Mouse (Mus musculus) embryonic facial prominence, embryonic 11.5 days (tissue): ENCODE measurements around the gene Hccs. TPM values are rescaled to one million over a fixed set of nuclear protein-coding genes. Genes with fewer than 3 reads are reported as not detected.

Experiments used
- ATAC-seq: fragments of 200-750 bp; cut with Nextera tagmentation; replicated peaks from 2 replicates; pipeline ENCODE4 v1.8.0; 2017; ENCODE audit warnings: low read depth; ENCODE audit not compliant: insufficient number of reproducible peaks, low FRiP score, low TSS enrichment
- DNase-seq: peaks from one replicate; pipeline ENCODE4 v3.0.0-alpha.2; 2015; ENCODE audit warnings: low spot score
- H3K27ac ChIP-seq: fragments of 300-500 bp; sonication (generic); replicated peaks from 2 replicates; pipeline ENCODE4 v1.5.1; 2014; ENCODE audit warnings: mild to moderate bottlenecking, low read depth, low read length, control low read depth
- H3K27me3 ChIP-seq: fragments of 300-500 bp; sonication (generic); 2 replicates; pipeline ENCODE4 v1.6.1; 2014; ENCODE audit warnings: mild to moderate bottlenecking, low read length, moderate library complexity, mixed read lengths; ENCODE audit not compliant: control insufficient read depth, insufficient read depth
- H3K36me3 ChIP-seq: fragments of 300-500 bp; sonication (generic); replicated peaks from 2 replicates; pipeline ENCODE4 v1.6.1; 2014; ENCODE audit warnings: low read depth, mild to moderate bottlenecking, low read length, moderate library complexity, mixed read lengths; ENCODE audit not compliant: control insufficient read depth, insufficient read depth
- H3K4me1 ChIP-seq: fragments of 300-500 bp; sonication (generic); 2 replicates; pipeline ENCODE4 v1.6.1; 2014; ENCODE audit warnings: low read length, mixed read lengths; ENCODE audit not compliant: control insufficient read depth, insufficient read depth
- H3K4me2 ChIP-seq: fragments of 300-500 bp; sonication (generic); 2 replicates; pipeline ENCODE4 v1.6.1; 2014; ENCODE audit warnings: low read depth, mild to moderate bottlenecking, control low read depth, low read length, moderate library complexity
- H3K4me3 ChIP-seq: fragments of 300-500 bp; sonication (generic); 2 replicates; pipeline ENCODE4 v1.5.1; 2014; ENCODE audit warnings: low read depth, low read length, control low read depth
- H3K9ac ChIP-seq: fragments of 300-500 bp; sonication (generic); replicated peaks from 2 replicates; pipeline ENCODE4 v1.6.1; 2014; ENCODE audit warnings: mild to moderate bottlenecking, control low read depth, low read length
- H3K9me3 ChIP-seq: fragments of 300-500 bp; sonication (generic); replicated peaks from 2 replicates; pipeline ENCODE4 v1.6.1; 2016; ENCODE audit warnings: mild to moderate bottlenecking, low read length, inconsistent platforms, mixed read lengths; ENCODE audit not compliant: control insufficient read depth
- WGBS: fragments of 180-500 bp; shearing (Covaris S2); extraction: QIAGEN DNeasy Blood & Tissue Kit; methylation state at CpG from one replicate; pipeline ENCODE4 v1.1.7; 2014; 5-methylcytosine and 5-hydroxymethylcytosine counted together
- polyA plus RNA-seq: library from polyadenylated mRNA; unstranded; fragments of >200 nt; fragmentation: Nextera tagmentation; extraction: Ambion mirVana; gene quantifications from 2 replicates; pipeline ENCODE4 v1.2.1, GENCODE M21; 2014

Gene Hccs
- polyA plus RNA-seq, 1 experiment from 2014 or later: 48.8 TPM

GRCm38 (mm10) chrX:169256741-169257140, 63.4 kb downstream of the Hccs start:
- no peak for ATAC-seq
- Histone ChIP-seq H3K27ac (no peak overlapping the region), H3K27me3 (no peaks in the 10 kb centered on the region), H3K9me3 (no peaks in the 10 kb centered on the region), H3K36me3 (no peaks in the 10 kb centered on the region), H3K9ac (no peak overlapping the region), H3K4me2 (no peak overlapping the region), H3K4me3 (no peak overlapping the region), H3K4me1 (no peaks in the 10 kb centered on the region)
- DNase-seq: no peak

GRCm38 (mm10) chrX:169255915-169256314, 64.3 kb downstream of the Hccs start:
- ATAC-seq (no peak), DNase-seq (no peak)
- WGBS: 59% methylated on average over 1 of the region's 1 CpGs
- no peaks in the 10 kb centered on the region for H3K27me3 ChIP-seq
- H3K4me1 ChIP-seq: no peaks in the 10 kb centered on the region
- H3K27ac ChIP-seq: no peak overlapping the region
- no peak overlapping the region for H3K9ac ChIP-seq
- H3K4me2 ChIP-seq: no peak overlapping the region
- H3K9me3 ChIP-seq: no peaks in the 10 kb centered on the region
- no peaks in the 10 kb centered on the region for H3K36me3 ChIP-seq
- H3K4me3 ChIP-seq: no peak overlapping the region

- no peaks in the 10 kb centered on the region for H3K27me3 ChIP-seq
- 82% methylated on average over 3 of the region's 3 CpGs for WGBS
Measured at GRCm38 (mm10) chrX:169222357-169223062, 97.7 kb downstream of the Hccs start.

GRCm38 (mm10) chrX:169220064-169220463, 100.1 kb downstream of the Hccs start:
- H3K4me3 ChIP-seq: no peak overlapping the region
- DNase-seq: no peak
- no peak for ATAC-seq

More at GRCm38 (mm10) chrX:169222357-169223062, 97.7 kb downstream of the Hccs start:
- no peak overlapping the region for H3K4me2 ChIP-seq
- no peak overlapping the region for H3K27ac ChIP-seq
- no peak for ATAC-seq
- H3K9ac ChIP-seq: no peak overlapping the region
- no peaks in the 10 kb centered on the region for H3K9me3 ChIP-seq
- H3K4me1 ChIP-seq: no peaks in the 10 kb centered on the region
- no peak for DNase-seq
- no peak overlapping the region for H3K4me3 ChIP-seq
- H3K36me3 ChIP-seq: no peaks in the 10 kb centered on the region

GRCm38 (mm10) chrX:169210019-169210418, 110.2 kb downstream of the Hccs start:
- WGBS: 67% methylated on average over 3 of the region's 3 CpGs
- H3K27ac ChIP-seq: no peak overlapping the region
- H3K4me2 ChIP-seq: no peak overlapping the region
- H3K4me1 ChIP-seq: no peaks in the 10 kb centered on the region
- H3K9me3 ChIP-seq: no peaks in the 10 kb centered on the region
- DNase-seq (no peak), ATAC-seq (no peak)
- H3K36me3 ChIP-seq: no peaks in the 10 kb centered on the region
- no peaks in the 10 kb centered on the region for H3K27me3 ChIP-seq
- H3K9ac ChIP-seq: no peak overlapping the region
- no peak overlapping the region for H3K4me3 ChIP-seq

More at GRCm38 (mm10) chrX:169220064-169220463, 100.1 kb downstream of the Hccs start:
- Histone ChIP-seq H3K9me3 (no peaks in the 10 kb centered on the region), H3K27ac (no peak overlapping the region), H3K9ac (no peak overlapping the region), H3K36me3 (no peaks in the 10 kb centered on the region), H3K4me1 (no peaks in the 10 kb centered on the region), H3K4me2 (no peak overlapping the region), H3K27me3 (no peaks in the 10 kb centered on the region)
- WGBS: 60% methylated on average over 8 of the region's 8 CpGs

Other genes with a start within 250 kb of the Hccs start
- gene Amelx, start 133.2 kb downstream of the Hccs start, polyA plus RNA-seq: not detected in 2 replicates